Mouse (Mus musculus) kidney, embryonic 14.5 days (tissue): ENCODE measurements around the gene Adgra3. TPM values are rescaled to one million over a fixed set of nuclear protein-coding genes. Genes with fewer than 3 reads are reported as not detected.

Experiments
- ATAC-seq: fragments of 200-750 bp; cut with Nextera tagmentation; 2 replicates; pipeline ENCODE4 v1.8.0; 2017; ENCODE audit warnings: moderate number of reproducible peaks, mild to moderate bottlenecking, moderate TSS enrichment, moderate library complexity; ENCODE audit not compliant: low FRiP score, low TSS enrichment
- H3K27ac ChIP-seq: fragments of 300-500 bp; sonication (generic); 2 replicates; pipeline ENCODE4 v1.5.1; 2014; ENCODE audit warnings: low read depth, mild to moderate bottlenecking, low read length, moderate library complexity, mixed read lengths
- H3K27me3 ChIP-seq: fragments of 300-500 bp; sonication (generic); 2 replicates; pipeline ENCODE4 v1.6.1; 2014; ENCODE audit warnings: mild to moderate bottlenecking, low read length; ENCODE audit not compliant: control insufficient read depth, insufficient read depth
- H3K36me3 ChIP-seq: fragments of 300-500 bp; sonication (generic); 2 replicates; pipeline ENCODE4 v1.6.1; 2014; ENCODE audit warnings: low read length, mixed read lengths; ENCODE audit not compliant: control insufficient read depth, insufficient read depth
- H3K4me1 ChIP-seq: fragments of 300-500 bp; sonication (generic); 2 replicates; pipeline ENCODE4 v1.6.1; 2014; ENCODE audit warnings: low read length, mixed read lengths; ENCODE audit not compliant: control insufficient read depth, insufficient read depth
- H3K4me2 ChIP-seq: fragments of 300-500 bp; sonication (generic); replicated peaks from 2 replicates; pipeline ENCODE4 v1.6.1; 2014; ENCODE audit warnings: low read depth, mild to moderate bottlenecking, low read length
- H3K4me3 ChIP-seq: fragments of 300-500 bp; sonication (generic); 2 replicates; pipeline ENCODE4 v1.5.1; 2014; ENCODE audit warnings: mild to moderate bottlenecking, low read length
- H3K9ac ChIP-seq: fragments of 300-500 bp; sonication (generic); 2 replicates; pipeline ENCODE4 v1.6.1; 2014; ENCODE audit warnings: low read depth, mild to moderate bottlenecking, low read length, moderate library complexity
- H3K9me3 ChIP-seq: fragments of 300-500 bp; sonication (generic); 2 replicates; pipeline ENCODE4 v1.6.1; 2016; ENCODE audit warnings: low read length; ENCODE audit not compliant: control insufficient read depth
- WGBS: fragments of 180-500 bp; shearing (Covaris S2); extraction: QIAGEN DNeasy Blood & Tissue Kit; methylation state at CpG from one replicate; pipeline ENCODE4 v1.1.7; 2014; 5-methylcytosine and 5-hydroxymethylcytosine counted together
- polyA plus RNA-seq: library from polyadenylated mRNA; unstranded; fragments of >200 nt; fragmentation: Nextera tagmentation; extraction: Ambion mirVana; gene quantifications from 2 replicates; pipeline ENCODE4 v1.2.1, GENCODE M21; 2014

The Adgra3 gene
- 30.6 and 64.5 TPM in 2 replicates for polyA plus RNA-seq

- Histone ChIP-seq H3K9me3 (no peaks in the 10 kb centered on the region), H3K4me1 (0 out of 2 replicates have a peak, but pooled peaks cover 11% of the 10 kb centered on the region), H3K27me3 (no peaks in the 10 kb centered on the region), H3K9ac (peak within 1 kb of the TSS; percentile 95), H3K4me3 (peak within 1 kb of the TSS; percentile 94), H3K27ac (peak within 1 kb of the TSS; percentile 79), H3K36me3 (no peaks in the 10 kb centered on the region), H3K4me2 (peak within 1 kb of the TSS; percentile 74)
- WGBS, result under 1% methylated on average over 69 of the region's 113 CpGs
- peak; percentile 96 for ATAC-seq
Observed at GRCm38 (mm10) chr5:50058421-50059286, at the start of gene Adgra3. Gene Adgra3 (minus strand): TSS chr5:50059006.

- ATAC-seq, result no peak
- H3K4me3 ChIP-seq, result no peak overlapping the region
- 55% methylated on average over 1 of the region's 1 CpGs for WGBS
Observed at GRCm38 (mm10) chr5:50083441-50083840, 24.6 kb upstream of the Adgra3 start.

GRCm38 (mm10) chr5:50074245-50074644 lies 15.4 kb upstream of the Adgra3 start:
- Histone ChIP-seq H3K27me3 (no peaks in the 10 kb centered on the region), H3K9ac (no peak overlapping the region), H3K36me3 (no peaks in the 10 kb centered on the region), H3K4me3 (no peak overlapping the region), H3K9me3 (no peaks in the 10 kb centered on the region), H3K4me1 (no peaks in the 10 kb centered on the region), H3K4me2 (no peak overlapping the region), H3K27ac (no peak overlapping the region)
- ATAC-seq, result no peak

More at GRCm38 (mm10) chr5:50083441-50083840, 24.6 kb upstream of the Adgra3 start:
- Histone ChIP-seq H3K27me3 (no peaks in the 10 kb centered on the region), H3K4me1 (no peaks in the 10 kb centered on the region), H3K27ac (no peak overlapping the region), H3K36me3 (no peaks in the 10 kb centered on the region), H3K4me2 (no peak overlapping the region), H3K9me3 (no peaks in the 10 kb centered on the region), H3K9ac (no peak overlapping the region)

- no peak overlapping the region for H3K27ac ChIP-seq
- H3K4me2 ChIP-seq, result no peak overlapping the region
- no peaks in the 10 kb centered on the region for H3K27me3 ChIP-seq
- no peak overlapping the region for H3K4me3 ChIP-seq
- H3K4me1 ChIP-seq, result no peaks in the 10 kb centered on the region
- ATAC-seq, result no peak
- H3K9ac ChIP-seq, result no peak overlapping the region
- 87% methylated on average over 3 of the region's 3 CpGs for WGBS
- no peaks in the 10 kb centered on the region for H3K9me3 ChIP-seq
- H3K36me3 ChIP-seq, result no peaks in the 10 kb centered on the region
Observed at GRCm38 (mm10) chr5:50064236-50064635, 5.4 kb upstream of the Adgra3 start.

GRCm38 (mm10) chr5:50059586-50059985 lies 780 bp upstream of the Adgra3 start:
- Histone ChIP-seq H3K9ac (peak overlapping the region; percentile 95; the same call in 1 of the 2 replicates), H3K9me3 (no peaks in the 10 kb centered on the region), H3K27ac (no peak overlapping the region; the same call in 1 of the 2 replicates), H3K4me3 (no peak overlapping the region), H3K36me3 (no peaks in the 10 kb centered on the region), H3K4me2 (peak overlapping the region; percentile 74; the same call in 1 of the 2 replicates), H3K27me3 (no peaks in the 10 kb centered on the region), H3K4me1 (0 out of 2 replicates have a peak, but pooled peaks cover 9% of the 10 kb centered on the region)
- 86% methylated on average over 7 of the region's 7 CpGs for WGBS
- peak; percentile 29 for ATAC-seq

GRCm38 (mm10) chr5:50057612-50058420 lies 990 bp downstream of the Adgra3 start:
- peak; percentile 3 for ATAC-seq
- Histone ChIP-seq H3K27me3 (no peaks in the 10 kb centered on the region), H3K9ac (peak overlapping the region; percentile 95)

GRCm38 (mm10) chr5:50052456-50052855 lies 6.3 kb downstream of the Adgra3 start:
- H3K9me3 ChIP-seq, result no peaks in the 10 kb centered on the region
- no peaks in the 10 kb centered on the region for H3K27me3 ChIP-seq
- H3K4me1 ChIP-seq, result peaks cover 22% of the 10 kb centered on the region
- no peak overlapping the region for H3K4me3 ChIP-seq
- WGBS, result 81% methylated on average over 4 of the region's 4 CpGs
- H3K4me2 ChIP-seq, result no peak overlapping the region
- H3K9ac ChIP-seq, result no peak overlapping the region
- H3K36me3 ChIP-seq, result no peaks in the 10 kb centered on the region; the same call in 1 of the 2 replicates
- no peak for ATAC-seq
- no peak overlapping the region for H3K27ac ChIP-seq

More at GRCm38 (mm10) chr5:50057612-50058420, 990 bp downstream of the Adgra3 start:
- peak overlapping the region; percentile 94 for H3K4me3 ChIP-seq
- H3K27ac ChIP-seq, result peak overlapping the region; percentile 79
- under 1% methylated on average over 26 of the region's 26 CpGs for WGBS
- H3K36me3 ChIP-seq, result no peaks in the 10 kb centered on the region
- no peaks in the 10 kb centered on the region for H3K9me3 ChIP-seq
- H3K4me1 ChIP-seq, result peaks cover 12% of the 10 kb centered on the region; the same call in 1 of the 2 replicates
- peak overlapping the region; percentile 74 for H3K4me2 ChIP-seq

GRCm38 (mm10) chr5:50050668-50051425 lies 8.0 kb downstream of the Adgra3 start:
- Histone ChIP-seq H3K9me3 (no peaks in the 10 kb centered on the region), H3K4me2 (no peak overlapping the region), H3K27ac (no peak overlapping the region), H3K27me3 (no peaks in the 10 kb centered on the region), H3K36me3 (no peaks in the 10 kb centered on the region; the same call in 1 of the 2 replicates), H3K9ac (no peak overlapping the region), H3K4me1 (peaks cover 18% of the 10 kb centered on the region), H3K4me3 (no peak overlapping the region)
- no peak; the same call in 1 of the 2 replicates for ATAC-seq
- WGBS, result 76% methylated on average over 21 of the region's 21 CpGs
